Mouse (Mus musculus) liver, embryonic 11.5 days (tissue): Measurements from ENCODE around the gene Palm2. TPM values are rescaled to one million over a fixed set of nuclear protein-coding genes. Genes with fewer than 3 reads are reported as not detected.

Experiments used
- ATAC-seq: fragments of 200-750 bp; cut with Nextera tagmentation; replicated peaks from 2 replicates; pipeline ENCODE4 v1.8.0; 2017; ENCODE audit warnings: moderate number of reproducible peaks, mild to moderate bottlenecking, moderate TSS enrichment, moderate library complexity; ENCODE audit not compliant: low FRiP score
- DNase-seq: peaks from one replicate; pipeline ENCODE4 v3.0.0-alpha.2; 2017; ENCODE audit warnings: low spot score
- H3K27ac ChIP-seq: fragments of 300-500 bp; sonication (generic); 2 replicates; pipeline ENCODE4 v1.5.1; 2014; ENCODE audit warnings: mild to moderate bottlenecking, low read depth, low read length, control low read depth
- H3K27me3 ChIP-seq: fragments of 300-500 bp; sonication (generic); replicated peaks from 2 replicates; pipeline ENCODE4 v1.6.1; 2014; ENCODE audit warnings: low read length, mixed read lengths; ENCODE audit not compliant: control insufficient read depth, insufficient read depth
- H3K36me3 ChIP-seq: fragments of 300-500 bp; sonication (generic); 2 replicates; pipeline ENCODE4 v1.6.1; 2014; ENCODE audit warnings: mild to moderate bottlenecking, low read length, moderate library complexity, mixed read lengths; ENCODE audit not compliant: control insufficient read depth, insufficient read depth
- H3K4me1 ChIP-seq: fragments of 300-500 bp; sonication (generic); replicated peaks from 2 replicates; pipeline ENCODE4 v1.6.1; 2014; ENCODE audit warnings: low read length, mixed read lengths; ENCODE audit not compliant: control insufficient read depth, insufficient read depth
- H3K4me2 ChIP-seq: fragments of 300-500 bp; sonication (generic); 2 replicates; pipeline ENCODE4 v1.6.1; 2014; ENCODE audit warnings: mild to moderate bottlenecking, control low read depth, moderate library complexity
- H3K4me3 ChIP-seq: fragments of 300-500 bp; sonication (generic); 2 replicates; pipeline ENCODE4 v1.5.1; 2014; ENCODE audit warnings: low read depth, low read length, control low read depth
- H3K9ac ChIP-seq: fragments of 300-500 bp; sonication (generic); 2 replicates; pipeline ENCODE4 v1.6.1; 2014; ENCODE audit warnings: low read depth, low read length, control low read depth
- H3K9me3 ChIP-seq: fragments of 300-500 bp; sonication (generic); 2 replicates; pipeline ENCODE4 v1.6.1; 2016; ENCODE audit warnings: low read length, inconsistent platforms, mixed read lengths; ENCODE audit not compliant: control insufficient read depth
- WGBS: fragments of 180-500 bp; shearing (Covaris S2); extraction: QIAGEN DNeasy Blood & Tissue Kit; methylation state at CpG from one replicate; pipeline ENCODE4 v1.1.7; 2014; 5-methylcytosine and 5-hydroxymethylcytosine counted together
- polyA plus RNA-seq: library from polyadenylated mRNA; unstranded; fragments of >200 nt; fragmentation: Nextera tagmentation; extraction: Ambion mirVana; gene quantifications from 2 replicates; pipeline ENCODE4 v1.2.1, GENCODE M21; 2014

Gene Palm2
- polyA plus RNA-seq, 1 experiment from 2014 or later: 0.71 TPM

DNA sequence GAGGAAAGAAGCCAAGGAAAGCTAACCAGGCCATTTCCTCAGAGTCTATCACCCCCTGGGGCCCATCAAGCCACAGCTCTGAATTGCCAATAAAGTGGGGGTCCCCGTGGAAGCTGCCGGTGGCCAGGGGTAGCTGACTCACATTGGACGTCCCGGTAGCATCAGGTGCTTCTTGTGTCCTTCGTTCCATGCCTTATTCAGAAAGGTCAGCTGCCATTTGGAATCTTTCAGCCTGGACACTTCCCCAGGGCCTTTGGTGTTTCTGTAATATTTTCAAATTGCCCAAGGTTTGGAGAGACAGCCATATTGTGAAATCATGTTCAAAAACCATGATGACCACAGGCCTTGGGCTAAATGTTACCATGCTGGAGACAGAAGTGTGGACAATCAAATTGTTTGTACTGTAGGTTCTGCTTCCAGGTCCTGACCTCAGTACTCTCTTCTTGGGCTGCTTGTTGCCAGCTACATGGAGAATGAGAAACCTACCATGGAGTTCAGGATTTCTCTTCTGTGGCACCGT, 151.3 kb downstream of the Palm2 start:
- DNase-seq: no peak
- no peaks in the 10 kb centered on the region for H3K27me3 ChIP-seq
- 91% methylated on average over 6 of the region's 6 CpGs for WGBS
- H3K27ac ChIP-seq: no peak overlapping the region
- H3K4me2 ChIP-seq: no peak overlapping the region
- no peaks in the 10 kb centered on the region for H3K36me3 ChIP-seq
- H3K9ac ChIP-seq: no peak overlapping the region
- H3K4me1 ChIP-seq: no peaks in the 10 kb centered on the region
- no peak overlapping the region for H3K4me3 ChIP-seq
- H3K9me3 ChIP-seq: no peaks in the 10 kb centered on the region
- ATAC-seq: no peak

- H3K4me3 ChIP-seq: no peak overlapping the region
- ATAC-seq: no peak
- no peak overlapping the region for H3K27ac ChIP-seq
- H3K27me3 ChIP-seq: no peaks in the 10 kb centered on the region
- 59% methylated on average over 7 of the region's 7 CpGs for WGBS
- no peaks in the 10 kb centered on the region for H3K9me3 ChIP-seq
- DNase-seq: no peak
- H3K9ac ChIP-seq: no peak overlapping the region
- no peak overlapping the region for H3K4me2 ChIP-seq
- H3K36me3 ChIP-seq: no peaks in the 10 kb centered on the region
- no peaks in the 10 kb centered on the region for H3K4me1 ChIP-seq
Observed at GRCm38 (mm10) chr4:57586933-57587658, 153.0 kb downstream of the Palm2 start.

GRCm38 (mm10) chr4:57588356-57588755, 154.3 kb downstream of the Palm2 start:
- WGBS: 91% methylated on average over 1 of the region's 1 CpGs
- H3K9ac ChIP-seq: no peak overlapping the region
- ATAC-seq (no peak), DNase-seq (no peak)
- H3K36me3 ChIP-seq: no peaks in the 10 kb centered on the region
- no peak overlapping the region for H3K4me2 ChIP-seq
- H3K4me3 ChIP-seq: no peak overlapping the region
- no peak overlapping the region for H3K27ac ChIP-seq
- H3K4me1 ChIP-seq: no peaks in the 10 kb centered on the region
- no peaks in the 10 kb centered on the region for H3K27me3 ChIP-seq
- no peaks in the 10 kb centered on the region for H3K9me3 ChIP-seq

DNA sequence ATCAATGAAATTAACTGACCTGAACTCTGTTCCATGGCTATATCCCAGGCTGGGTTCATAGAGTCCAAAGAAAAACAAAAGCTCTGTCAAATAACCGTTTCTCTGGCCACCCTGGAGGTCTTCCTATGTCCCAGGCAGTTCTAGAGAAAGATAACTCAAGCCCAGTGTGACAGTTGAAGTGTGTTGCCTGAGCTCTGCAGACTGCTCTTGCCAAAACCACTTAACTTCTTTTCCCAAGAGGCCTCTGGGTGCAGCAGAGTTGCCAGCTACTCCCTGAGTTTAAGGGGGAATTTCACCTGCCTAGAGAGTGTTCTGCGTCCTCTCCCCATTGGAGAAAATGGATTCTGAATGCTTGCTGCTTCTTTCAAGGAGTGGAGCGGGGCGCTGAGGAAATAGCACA, 158.7 kb downstream of the Palm2 start:
- DNase-seq (no peak), ATAC-seq (no peak)
- Histone ChIP-seq H3K9ac (no peak overlapping the region), H3K4me2 (no peak overlapping the region), H3K9me3 (no peaks in the 10 kb centered on the region), H3K27me3 (no peaks in the 10 kb centered on the region), H3K4me1 (no peaks in the 10 kb centered on the region), H3K4me3 (no peak overlapping the region), H3K36me3 (no peaks in the 10 kb centered on the region), H3K27ac (no peak overlapping the region)
- 81% methylated on average over 4 of the region's 4 CpGs for WGBS

DNA sequence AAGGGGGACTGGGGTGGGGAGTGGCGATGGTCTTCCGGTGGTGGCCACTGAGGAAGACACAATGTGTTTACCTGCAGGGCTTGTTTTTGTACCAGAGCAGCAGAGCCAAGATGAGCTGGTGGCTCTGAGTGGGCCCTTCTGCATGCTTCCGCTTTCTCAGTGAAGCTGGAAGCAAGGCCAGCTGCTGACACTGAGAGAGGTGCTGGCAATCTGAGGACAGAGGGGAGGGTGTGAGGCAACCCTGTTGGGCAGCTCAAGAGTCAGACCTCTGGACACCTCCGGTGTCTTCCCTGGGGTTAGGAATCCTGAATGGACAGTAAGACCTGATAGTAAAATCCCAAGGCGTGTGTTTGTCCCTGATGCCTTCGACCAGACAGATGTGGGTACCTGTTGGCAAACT, 165.9 kb downstream of the Palm2 start:
- Histone ChIP-seq H3K4me3 (no peak overlapping the region), H3K9me3 (no peaks in the 10 kb centered on the region), H3K27ac (no peak overlapping the region), H3K4me2 (no peak overlapping the region), H3K9ac (no peak overlapping the region), H3K27me3 (no peaks in the 10 kb centered on the region), H3K36me3 (no peaks in the 10 kb centered on the region), H3K4me1 (no peaks in the 10 kb centered on the region)
- ATAC-seq: no peak
- WGBS: 85% methylated on average over 6 of the region's 6 CpGs
- DNase-seq: no peak

- H3K36me3 ChIP-seq: no peaks in the 10 kb centered on the region
- DNase-seq (no peak), ATAC-seq (no peak)
- H3K9ac ChIP-seq: no peak overlapping the region
- H3K27me3 ChIP-seq: no peaks in the 10 kb centered on the region
- no peaks in the 10 kb centered on the region for H3K4me1 ChIP-seq
- no peak overlapping the region for H3K4me2 ChIP-seq
- H3K4me3 ChIP-seq: no peak overlapping the region
- WGBS: 86% methylated on average over 11 of the region's 11 CpGs
- no peaks in the 10 kb centered on the region for H3K9me3 ChIP-seq
- no peak overlapping the region for H3K27ac ChIP-seq
Observed at GRCm38 (mm10) chr4:57600685-57601457, 166.8 kb downstream of the Palm2 start.

DNA sequence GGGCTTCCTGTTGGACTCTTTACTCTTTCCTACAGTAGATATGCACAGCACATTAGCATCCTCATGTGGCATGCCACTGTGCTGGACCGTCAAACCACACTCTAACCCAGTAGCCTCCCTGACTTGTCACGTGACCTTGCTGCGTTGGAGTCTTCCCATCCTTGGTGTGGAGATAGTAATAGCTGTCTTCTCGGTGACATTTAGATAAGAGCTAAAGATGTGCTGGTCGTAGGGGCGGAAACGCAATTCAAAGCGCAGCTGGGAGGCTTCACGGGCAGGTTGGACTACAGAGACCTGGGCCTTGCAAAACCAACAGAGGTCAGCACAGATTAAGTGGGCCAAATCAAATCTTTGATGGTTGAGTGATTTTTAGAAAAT, 167.4 kb downstream of the Palm2 start:
- Histone ChIP-seq H3K4me1 (no peaks in the 10 kb centered on the region), H3K9me3 (no peaks in the 10 kb centered on the region), H3K9ac (no peak overlapping the region), H3K4me3 (no peak overlapping the region), H3K36me3 (no peaks in the 10 kb centered on the region), H3K4me2 (no peak overlapping the region), H3K27me3 (no peaks in the 10 kb centered on the region), H3K27ac (no peak overlapping the region)
- ATAC-seq (no peak), DNase-seq (no peak)
- 67% methylated on average over 9 of the region's 9 CpGs for WGBS

GRCm38 (mm10) chr4:57601903-57602617, 168.0 kb downstream of the Palm2 start:
- WGBS: 72% methylated on average over 10 of the region's 10 CpGs
- no peaks in the 10 kb centered on the region for H3K27me3 ChIP-seq
- H3K4me3 ChIP-seq: no peak overlapping the region
- no peak overlapping the region for H3K27ac ChIP-seq
- H3K4me2 ChIP-seq: no peak overlapping the region
- H3K36me3 ChIP-seq: no peaks in the 10 kb centered on the region
- no peaks in the 10 kb centered on the region for H3K4me1 ChIP-seq
- H3K9me3 ChIP-seq: no peaks in the 10 kb centered on the region
- no peak for DNase-seq
- ATAC-seq: no peak
- no peak overlapping the region for H3K9ac ChIP-seq
